Mouse (Mus musculus) brain, embryonic 14.5 days (tissue): ENCODE results near the gene Ctrl.

Source experiments
- CTCF ChIP-seq: fragments of 200-500 bp; IDR thresholded peaks from 2 replicates; pipeline ENCODE4 v1.5.1; 2012; ENCODE audit warnings: inconsistent platforms, mild to moderate bottlenecking, moderate library complexity, borderline replicate concordance; ENCODE audit not compliant: insufficient read depth, insufficient read length; ENCODE audit errors: extremely low read depth
- POLR2A ChIP-seq: fragments of 200-500 bp; IDR thresholded peaks from 2 replicates; pipeline ENCODE4 v1.6.1; 2012; ENCODE audit warnings: mild to moderate bottlenecking, inconsistent platforms, borderline replicate concordance; ENCODE audit not compliant: poor library complexity, insufficient read depth, insufficient read length, severe bottlenecking; ENCODE audit errors: extremely low read depth

- TF ChIP-seq CTCF (no peak), POLR2A (no peak)
Observed at GRCm38 (mm10) chr8:105979325-105979724, 45.7 kb upstream of the Ctrl start, which contains the start of gene Dpep3.
